14 mouse cellular contexts compared by ENCODE assay signal in genomic region chr5:111327420-111327819, GRCm38 (mm10).
"Had no signal": no experiment of that assay in that cellular context is flagged by ENCODE, and none has a peak within 500 bp of the region (broad histone marks: within the 10 kb centered on the region; RNA-seq: fewer than 3 reads in every experiment).

No protein-coding gene starts in this region.

- H3K4me2 ChIP-seq: liver, embryonic 13.5 days; midbrain, embryonic 13.5 days; neural tube, embryonic 13.5 days had no signal

- H3K4me3 ChIP-seq: left cerebral cortex, adult 2 months; liver, embryonic 13.5 days; megakaryocyte, embryonic 14.5 days; midbrain, embryonic 10.5 days; midbrain, embryonic 13.5 days; myocyte; neural tube, embryonic 13.5 days had no signal

- H3K36me3 ChIP-seq: midbrain, embryonic 13.5 days; neural tube, embryonic 13.5 days had no signal

- H3K9me3 ChIP-seq: liver, embryonic 13.5 days; midbrain, embryonic 10.5 days had no signal

- ATAC-seq: intestine, postnatal 0 days; midbrain, embryonic 13.5 days; midbrain, embryonic 16.5 days had no signal

- H3K27ac ChIP-seq: left cerebral cortex, adult 2 months; liver, embryonic 13.5 days; midbrain, embryonic 10.5 days; midbrain, embryonic 13.5 days; neural tube, embryonic 13.5 days had no signal

- H3K9ac ChIP-seq: liver, embryonic 13.5 days; midbrain, embryonic 13.5 days; neural tube, embryonic 13.5 days had no signal

- DNase-seq: kidney, adult 8-10 months; layer of hippocampus, postnatal 36 days; liver, embryonic 13.5 days; retina, postnatal 1 day; right cerebral cortex, postnatal 4 days; thymus, postnatal 25 days had no signal

- H3K27me3 ChIP-seq: liver, embryonic 13.5 days; midbrain, embryonic 13.5 days; neural tube, embryonic 13.5 days had no signal
